Mouse (Mus musculus) testis, postnatal 14 days (tissue): ENCODE results near the gene E030030I06Rik.
"Not testable (repeated sequence)": the region's sequence is repeated elsewhere in the genome, so short reads cannot be mapped to it uniquely, and the experiment has no call there.

ENCODE experiments used
- DNase-seq: peaks from one replicate; pipeline ENCODE4 v3.0.0; 2021; ENCODE audit warnings: low spot score

E030030I06Rik gene

GRCm38 (mm10) chr10:22151863-22152640, 3.0 kb upstream of the E030030I06Rik start:
- DNase-seq, result not testable (repeated sequence)

GRCm38 (mm10) chr10:22151056-22151862, 2.2 kb upstream of the E030030I06Rik start:
- not testable (repeated sequence) for DNase-seq

GRCm38 (mm10) chr10:22150593-22150992, 1.5 kb upstream of the E030030I06Rik start:
- DNase-seq, result no peak

- DNase-seq, result no peak
These were observed 808 bp upstream of the E030030I06Rik start for GRCm38 (mm10) chr10:22149691-22150465.

- DNase-seq, result peak; percentile 67
These were observed 513 bp downstream of the E030030I06Rik start for GRCm38 (mm10) chr10:22148441-22149072.

- no peak for DNase-seq
These were observed 6.1 kb downstream of the E030030I06Rik start for GRCm38 (mm10) chr10:22142926-22143325.

- peak; percentile 44 for DNase-seq
These were observed 6.9 kb downstream of the E030030I06Rik start for GRCm38 (mm10) chr10:22142194-22142593.

GRCm38 (mm10) chr10:22140665-22141280, 8.3 kb downstream of the E030030I06Rik start:
- DNase-seq, result peak; percentile 43

GRCm38 (mm10) chr10:22074531-22074930, 74.5 kb downstream of the E030030I06Rik start:
- DNase-seq, result no peak

- no peak for DNase-seq
These were observed 76.3 kb downstream of the E030030I06Rik start for GRCm38 (mm10) chr10:22072739-22073138.

- DNase-seq, result no peak
These were observed 78.5 kb downstream of the E030030I06Rik start for GRCm38 (mm10) chr10:22070576-22070975.

- no peak for DNase-seq
These were observed 78.9 kb downstream of the E030030I06Rik start for GRCm38 (mm10) chr10:22070168-22070567.

- not testable (repeated sequence) for DNase-seq
These were observed 81.1 kb downstream of the E030030I06Rik start, which contains the start of gene 4930444G20Rik for GRCm38 (mm10) chr10:22067979-22068378. 4930444G20Rik (minus strand) TSS chr10:22068079.
